Mouse (Mus musculus): ENCODE measurements at regions not wholly inside any gene's neighbourhood (a gene's known extent, or its start where the extent isn't known, plus 50 kb on each side); places are given as distances from the start of the nearest gene placed in this dataset.

DNA sequence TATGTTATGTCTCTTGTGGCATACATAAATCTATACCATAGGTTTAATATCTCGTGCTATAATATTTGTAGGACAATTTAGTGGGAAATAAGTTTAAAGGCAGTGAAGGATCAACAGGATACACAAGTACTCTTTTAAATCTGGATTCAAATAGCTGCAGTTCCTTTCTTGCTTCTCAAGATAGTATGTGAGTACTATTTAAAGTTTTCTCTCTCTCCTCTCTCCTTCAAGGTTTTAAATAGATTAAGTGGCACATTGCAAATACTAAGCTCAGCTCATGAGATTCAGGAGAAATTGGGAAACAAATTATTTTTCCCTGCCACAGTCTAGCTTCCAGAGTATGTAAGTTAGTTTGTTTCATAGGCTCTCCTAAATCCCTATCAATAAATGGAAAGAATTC lies 1103.9 kb downstream of the Ndufa4 start:
- DNase-seq (ENCODE audit: low spot score in 2 of 2) = no peak

- DNase-seq (ENCODE audit: low spot score in 2 of 2) = no peak
These were observed 1148.5 kb downstream of the Ndufa4 start for GRCm38 (mm10) chr6:10758620-10759311.

DNA sequence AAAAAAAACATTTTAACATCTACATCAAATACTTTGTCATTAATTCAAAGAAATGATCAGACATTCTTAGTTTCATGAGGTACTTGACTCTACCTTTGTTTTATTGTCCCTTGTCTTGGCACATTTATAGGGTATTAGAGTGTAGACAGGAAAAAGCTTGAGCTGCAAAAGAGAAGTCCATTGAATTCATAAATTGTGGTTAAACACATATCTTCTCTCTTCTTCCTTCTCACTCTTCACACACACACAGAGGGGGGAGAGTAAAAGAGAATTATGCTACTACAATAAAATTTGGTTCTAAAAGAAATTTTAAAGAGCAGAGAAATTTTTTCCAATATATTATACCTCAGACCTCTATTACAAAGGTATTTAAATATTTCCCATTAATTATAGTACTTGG lies 1149.2 kb downstream of the Ndufa4 start:
- no peak for DNase-seq (ENCODE audit: low spot score in 2 of 2)

DNA sequence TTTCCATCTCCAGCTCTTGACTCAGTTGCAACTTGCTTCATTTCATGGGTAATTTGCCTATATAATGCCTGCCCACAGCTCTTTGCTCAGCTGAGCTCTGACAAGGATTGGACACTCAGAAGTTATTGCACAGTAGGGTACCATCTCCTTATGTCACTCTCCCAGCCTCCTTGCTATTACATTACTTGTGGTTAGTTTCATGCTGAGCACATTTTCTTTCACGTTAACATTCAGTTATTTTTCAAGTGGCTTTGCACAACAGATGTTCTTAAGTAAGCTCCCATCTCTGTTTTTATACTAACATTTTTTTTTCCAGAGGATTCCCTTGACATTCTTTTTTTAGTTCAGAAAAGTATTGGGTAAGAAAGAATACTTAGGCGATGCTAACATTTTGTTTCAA lies 1163.2 kb downstream of the Ndufa4 start:
- DNase-seq (ENCODE audit: low spot score in 2 of 2) = no peak

- DNase-seq (ENCODE audit: low spot score in 2 of 2) = no peak
These were observed 1184.7 kb downstream of the Ndufa4 start for GRCm38 (mm10) chr6:10722566-10722965.

DNA sequence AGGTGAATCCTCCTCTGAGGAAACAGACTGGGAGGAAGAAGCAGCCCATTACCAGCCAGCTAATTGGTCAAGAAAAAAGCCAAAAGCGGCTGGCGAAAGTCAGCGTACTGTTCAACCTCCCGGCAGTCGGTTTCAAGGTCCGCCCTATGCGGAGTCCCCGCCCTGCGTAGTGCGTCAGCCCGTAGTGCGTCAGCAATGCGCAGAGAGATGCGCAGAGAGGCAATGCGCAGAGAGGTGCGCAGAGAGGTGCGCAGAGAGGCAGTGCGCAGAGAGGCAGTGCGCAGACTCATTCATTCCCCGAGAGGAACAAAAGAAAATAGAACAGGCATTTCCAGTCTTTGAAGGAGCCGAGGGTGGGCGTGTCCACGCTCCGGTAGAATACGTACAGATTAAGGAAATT lies 1216.8 kb downstream of the Ndufa4 start:
- peak; percentile 2 to 16 for DNase-seq (ENCODE audit: low spot score in 2 of 2)
